ENCODE assay signal across 8 mouse cellular contexts in the genomic region with DNA sequence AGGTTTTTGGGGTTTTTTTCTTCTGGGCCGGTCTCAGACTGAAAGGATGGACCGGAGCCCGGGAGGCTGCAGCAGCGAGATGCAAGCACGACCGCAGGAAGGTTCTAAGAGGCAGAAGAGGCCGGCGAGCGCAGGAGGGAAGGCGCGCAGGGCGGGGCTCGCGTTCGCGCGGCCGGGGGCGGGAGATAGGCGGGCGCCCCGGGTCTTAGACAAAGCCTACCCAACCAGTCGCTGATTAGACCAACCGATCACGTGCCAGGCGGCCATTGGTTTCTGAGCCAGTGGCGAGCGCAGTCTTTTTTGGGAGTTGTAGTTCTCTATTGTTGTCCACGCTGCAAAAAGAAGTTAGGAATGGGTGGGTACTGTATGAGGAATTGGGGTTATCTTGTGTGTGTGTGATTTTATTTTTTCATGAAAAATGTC. TPM values are rescaled to one million over a fixed set of nuclear protein-coding genes. Genes with fewer than 3 reads are reported as not detected.
DNase-seq lines count a peak whose midpoint lies in the region; ATAC-seq and TF ChIP-seq lines count a peak whose summit lies in the region.

Gene Tubb5 (minus strand): TSS at position 185 of the 423 bp plus-strand sequence.

- H3K27me3 ChIP-seq in heart, embryonic 14.5 days (ENCODE audit: control insufficient read depth, insufficient read depth, low read length), result no peaks in the 10 kb centered on the region
- no peaks in the 10 kb centered on the region for H3K27me3 ChIP-seq in liver, embryonic 14.5 days (ENCODE audit: control insufficient read depth, insufficient read depth, low read length)
- H3K27me3 ChIP-seq in neural tube, embryonic 11.5 days (ENCODE audit: control insufficient read depth, insufficient read depth, low read length), result no peaks in the 10 kb centered on the region
- H3K27me3 ChIP-seq in stomach, postnatal 0 days (ENCODE audit: control insufficient read depth, insufficient read depth, low read length), result no peaks in the 10 kb centered on the region

- DNase-seq in CD4-positive, CD25-positive, alpha-beta regulatory T cell, adult 2 months (ENCODE audit: low read depth, low spot score), result peak; percentile 93
- DNase-seq in fibroblast of lung, adult 2 months (ENCODE audit: low read depth), result peak; percentile 96
- DNase-seq in kidney, postnatal 25 days, result peak; percentile 98 to 99
- peak; percentile 94 to 96 (median 95) for DNase-seq in liver, embryonic 14.5 days (ENCODE audit: low read depth in 3 of 3, low spot score in 3 of 3)
- DNase-seq in neural tube, embryonic 11.5 days (ENCODE audit: low spot score), result peak; percentile 97
- peak; percentile 97 for DNase-seq in stomach, postnatal 0 days (ENCODE audit: low spot score)

- H3K36me3 ChIP-seq in heart, embryonic 14.5 days (ENCODE audit: control insufficient read depth, insufficient read depth, low read length), result peaks cover 40% of the 10 kb centered on the region
- peaks cover 37% of the 10 kb centered on the region for H3K36me3 ChIP-seq in liver, embryonic 14.5 days (replicated peaks; ENCODE audit: control insufficient read depth, insufficient read depth, low read depth)
- peaks cover 20% of the 10 kb centered on the region for H3K36me3 ChIP-seq in neural tube, embryonic 11.5 days (ENCODE audit: control insufficient read depth, insufficient read depth, low read length)
- peaks cover 17% of the 10 kb centered on the region for H3K36me3 ChIP-seq in stomach, postnatal 0 days (ENCODE audit: control insufficient read depth, insufficient read depth, low read length)

- peak; percentile 77 for ATAC-seq in heart, embryonic 14.5 days (ENCODE audit: insufficient number of reproducible peaks, insufficient read depth, low FRiP score, low read depth)
- ATAC-seq in liver, embryonic 14.5 days (ENCODE audit: insufficient read depth), result peak; percentile 60
- ATAC-seq in neural tube, embryonic 11.5 days (ENCODE audit: insufficient read depth, low FRiP score, low TSS enrichment), result peak; percentile 70
- peak; percentile 82 for ATAC-seq in stomach, postnatal 0 days (ENCODE audit: low FRiP score, low TSS enrichment)

- peak within 1 kb of the TSS; percentile 78 for H3K4me2 ChIP-seq in heart, embryonic 14.5 days (ENCODE audit: low read length)
- peak within 1 kb of the TSS; percentile 96 for H3K4me2 ChIP-seq in liver, embryonic 14.5 days (ENCODE audit: low read depth)
- H3K4me2 ChIP-seq in neural tube, embryonic 11.5 days (ENCODE audit: low read depth), result peak within 1 kb of the TSS; percentile 88
- H3K4me2 ChIP-seq in stomach, postnatal 0 days (replicated peaks; ENCODE audit: low read depth), result peak within 1 kb of the TSS; percentile 81

- H3K27ac ChIP-seq in brown adipose tissue, adult 24 weeks (replicated peaks; ENCODE audit: low read depth, low read length), result peak within 1 kb of the TSS; percentile 88
- peak within 1 kb of the TSS; percentile 97 for H3K27ac ChIP-seq in heart, embryonic 14.5 days (replicated peaks in 1 of 2; ENCODE audit: control insufficient read depth in 1 of 2, insufficient read depth in 1 of 2, low read depth in 2 of 2, low read length in 2 of 2)
- peak within 1 kb of the TSS; percentile 96 for H3K27ac ChIP-seq in liver, embryonic 14.5 days
- peak within 1 kb of the TSS; percentile 93 for H3K27ac ChIP-seq in neural tube, embryonic 11.5 days (ENCODE audit: low read depth, low read length)
- peak within 1 kb of the TSS; percentile 91 for H3K27ac ChIP-seq in stomach, postnatal 0 days (replicated peaks)

- no peak for TF ChIP-seq CTCF in liver, embryonic 14.5 days (IDR thresholded peaks at IDR 0.05; ENCODE audit: low read depth)
- TF ChIP-seq CTCF in stomach, postnatal 0 days (IDR thresholded peaks at IDR 0.05; ENCODE audit: low read depth), result 0 out of 2 replicates have a peak, but pooled peaks have one; percentile 10

- no peaks in the 10 kb centered on the region for H3K9me3 ChIP-seq in heart, embryonic 14.5 days (ENCODE audit: control insufficient read depth, low read length)
- no peaks in the 10 kb centered on the region for H3K9me3 ChIP-seq in liver, embryonic 14.5 days (ENCODE audit: control insufficient read depth, low read length)
- H3K9me3 ChIP-seq in neural tube, embryonic 11.5 days (ENCODE audit: control insufficient read depth, low read length), result no peaks in the 10 kb centered on the region
- no peaks in the 10 kb centered on the region for H3K9me3 ChIP-seq in stomach, postnatal 0 days (ENCODE audit: control insufficient read depth, low read length)

- peak; percentile 38 for TF ChIP-seq EP300 in liver, embryonic 14.5 days (IDR thresholded peaks at IDR 0.05; ENCODE audit: low read depth)
- TF ChIP-seq EP300 in stomach, postnatal 0 days (optimal IDR thresholded peaks at IDR 0.05), result no peak

- H3K9ac ChIP-seq in heart, embryonic 14.5 days (ENCODE audit: low read length), result peak within 1 kb of the TSS; percentile 98
- H3K9ac ChIP-seq in liver, embryonic 14.5 days (replicated peaks), result peak within 1 kb of the TSS; percentile 100
- H3K9ac ChIP-seq in neural tube, embryonic 11.5 days (ENCODE audit: low read length), result peak within 1 kb of the TSS; percentile 95
- peak within 1 kb of the TSS; percentile 74 for H3K9ac ChIP-seq in stomach, postnatal 0 days (ENCODE audit: low read length)

- no peaks in the 10 kb centered on the region; the same call in 1 of the 2 replicates for H3K4me1 ChIP-seq in brown adipose tissue, adult 24 weeks (ENCODE audit: control insufficient read depth, insufficient read depth, insufficient read length, low read length)
- H3K4me1 ChIP-seq in heart, embryonic 14.5 days (ENCODE audit: control insufficient read depth in 2 of 2, insufficient read depth in 2 of 2, low read length in 2 of 2), result peaks cover 16 to 44% of the 10 kb centered on the region in 2 experiments
- peaks cover 44 to 46% of the 10 kb centered on the region in 2 experiments for H3K4me1 ChIP-seq in liver, embryonic 14.5 days (replicated peaks; ENCODE audit: control insufficient read depth in 2 of 2, insufficient read depth in 2 of 2, low read length in 1 of 2)
- H3K4me1 ChIP-seq in neural tube, embryonic 11.5 days (ENCODE audit: control insufficient read depth, insufficient read depth, low read length), result peaks cover 18% of the 10 kb centered on the region
- H3K4me1 ChIP-seq in stomach, postnatal 0 days (replicated peaks; ENCODE audit: control insufficient read depth, insufficient read depth), result peaks cover 5% of the 10 kb centered on the region; the same call in 1 of the 2 replicates

- peak within 1 kb of the TSS; percentile 91 for H3K4me3 ChIP-seq in brown adipose tissue, adult 24 weeks (ENCODE audit: insufficient read depth, low read depth, low read length)
- H3K4me3 ChIP-seq in heart, embryonic 14.5 days (ENCODE audit: control insufficient read depth in 1 of 2, insufficient read depth in 1 of 2, low read depth in 1 of 2, low read length in 2 of 2), result peak within 1 kb of the TSS; percentile 80 to 81
- peak within 1 kb of the TSS; percentile 96 to 98 for H3K4me3 ChIP-seq in liver, embryonic 14.5 days (ENCODE audit: insufficient read depth in 1 of 2, low read depth in 2 of 2, low read length in 2 of 2)
- H3K4me3 ChIP-seq in neural tube, embryonic 11.5 days (ENCODE audit: low read depth, low read length), result peak within 1 kb of the TSS; percentile 76
- peak within 1 kb of the TSS; percentile 71 for H3K4me3 ChIP-seq in stomach, postnatal 0 days (ENCODE audit: low read depth, low read length)

- under 1% methylated on average over 29 of the region's 29 CpGs for WGBS in heart, embryonic 14.5 days
- WGBS in liver, embryonic 14.5 days (ENCODE audit: insufficient replicate concordance), result under 1% methylated on average over 29 of the region's 29 CpGs
- WGBS in neural tube, embryonic 11.5 days, result under 1% methylated on average over 29 of the region's 29 CpGs
- under 1% methylated on average over 29 of the region's 29 CpGs for WGBS in stomach, postnatal 0 days

RNA-seq across cellular contexts. Expression of gene Tubb5, which starts in this region (rescaled TPM):
- 32.5 and 58.6 TPM in 2 replicates for polyA plus RNA-seq in brown adipose tissue, adult 24 weeks (2012; ENCODE audit: insufficient read depth, insufficient read length, missing spikeins)
- 673 and 698 TPM in 2 replicates for polyA plus RNA-seq in heart, embryonic 14.5 days (2014; fragmentation: Nextera tagmentation; extraction: Ambion mirVana)
- 460 and 467 TPM in 2 replicates for polyA plus RNA-seq in liver, embryonic 14.5 days (2012; rRNA removed)
- polyA plus RNA-seq in liver, embryonic 14.5 days (2014; fragmentation: Nextera tagmentation; extraction: Ambion mirVana), result 330 and 363 TPM in 2 replicates
- 1,543 and 1,545 TPM in 2 replicates for polyA plus RNA-seq in neural tube, embryonic 11.5 days (2014; fragmentation: Nextera tagmentation; extraction: Ambion mirVana)
- polyA plus RNA-seq in stomach, postnatal 0 days (2015; fragmentation: Nextera tagmentation; extraction: Ambion mirVana), result 251 and 296 TPM in 2 replicates

Comparison
In these comparisons a context has a peak if more than half of its experiments do, and no peak if none do; other contexts are left out.
1. Peak in every context shown above with its lines: DNase-seq, ATAC-seq, H3K4me3 ChIP-seq and H3K27ac ChIP-seq.